Mouse (Mus musculus) inflammation-experienced regulatory T-cells, adult 6 months (primary cell): ENCODE data around the gene Ak6. TPM values are rescaled to one million over a fixed set of nuclear protein-coding genes. Genes with fewer than 3 reads are reported as not detected.

ENCODE experiments used
- ATAC-seq: one replicate; pipeline ENCODE4 v1.8.0; 2017
- polyA plus RNA-seq, 3 experiments: library from polyadenylated mRNA; unstranded; fragments of 100-300 nt; shearing (Covaris generic); gene quantifications; one replicate each; pipeline ENCODE4 v1.2.1; 2017

The Ak6 gene
- polyA plus RNA-seq, 3 experiments from 2014 or later, result 109 to 138 (median 137) TPM

GRCm38 (mm10) chr13:100669291-100670022 is 18.7 kb downstream of the Ak6 start, which contains the start of gene Ccdc125:
TSS of gene Ccdc125 (plus strand) at chr13:100669717.
- ATAC-seq, result peak; percentile 73

- peak; percentile 42 for ATAC-seq
Observed at GRCm38 (mm10) chr13:100670181-100670741, 19.5 kb downstream of the Ak6 start.

GRCm38 (mm10) chr13:100675936-100676635 is 25.3 kb downstream of the Ak6 start:
- ATAC-seq, result no peak

- ATAC-seq, result no peak
Observed at GRCm38 (mm10) chr13:100681615-100682014, 30.8 kb downstream of the Ak6 start.

- no peak for ATAC-seq
Observed at GRCm38 (mm10) chr13:100682837-100683236, 32.1 kb downstream of the Ak6 start.

- no peak for ATAC-seq
Observed at GRCm38 (mm10) chr13:100684355-100684754, 33.6 kb downstream of the Ak6 start.

GRCm38 (mm10) chr13:100687513-100687912 is 36.7 kb downstream of the Ak6 start:
- ATAC-seq, result no peak

GRCm38 (mm10) chr13:100697541-100697940 is 46.8 kb downstream of the Ak6 start:
- ATAC-seq, result no peak

- no peak for ATAC-seq
Observed at GRCm38 (mm10) chr13:100698866-100699265, 48.1 kb downstream of the Ak6 start.

GRCm38 (mm10) chr13:100703468-100703867 is 52.7 kb downstream of the Ak6 start:
- no peak for ATAC-seq

GRCm38 (mm10) chr13:100706206-100706605 is 55.4 kb downstream of the Ak6 start:
- no peak for ATAC-seq

GRCm38 (mm10) chr13:100715467-100715866 is 64.7 kb downstream of the Ak6 start:
- ATAC-seq, result no peak

Other genes with a start within 250 kb of the Ak6 start
- gene Naip1, start 198.1 kb upstream of the Ak6 start, polyA plus RNA-seq, result not detected
- gene Gtf2h2, start 158.4 kb upstream of the Ak6 start, polyA plus RNA-seq, result 10 to 100 TPM; 49.8 to 55.7 (median 55.5) TPM
- gene Ocln, start 98.3 kb upstream of the Ak6 start, polyA plus RNA-seq, result under 1 TPM in 2 of 3 experiments, not detected in 1; 0.57 to 0.66 TPM
- gene Marveld2, start 34.0 kb upstream of the Ak6 start, polyA plus RNA-seq, result 1 to 10 TPM; 4.3 to 9.7 (median 7.9) TPM
- gene Rad17, start 72 bp downstream of the Ak6 start, polyA plus RNA-seq, result 10 to 100 TPM; 22.2 to 28.6 (median 27.5) TPM
- 10 to 100 TPM in 1 of 3 experiments, 1 to 10 TPM in 2; 3.3 to 21.7 (median 9.0) TPM for gene Taf9, start 600 bp downstream of the Ak6 start, polyA plus RNA-seq
- 10 to 100 TPM; 24.9 to 30.1 (median 25.8) TPM for gene Ccdc125, start 18.7 kb downstream of the Ak6 start, polyA plus RNA-seq
- 10 to 100 TPM; 80.9 to 96.4 (median 82.6) TPM for gene Cdk7, start 80.0 kb downstream of the Ak6 start, polyA plus RNA-seq
- 100 to 1,000 TPM; 104 to 123 (median 106) TPM for gene Mrps36, start 93.7 kb downstream of the Ak6 start, polyA plus RNA-seq
- gene Cenph, start 124.9 kb downstream of the Ak6 start, polyA plus RNA-seq, result 10 to 100 TPM in 1 of 3 experiments, 1 to 10 TPM in 2; 3.2 to 16.6 (median 3.2) TPM
- 100 to 1,000 TPM in 1 of 3 experiments, 10 to 100 TPM in 2; 10.2 to 168 (median 20.0) TPM for gene Ccnb1, start 135.6 kb downstream of the Ak6 start, polyA plus RNA-seq
- gene Slc30a5, start 182.4 kb downstream of the Ak6 start, polyA plus RNA-seq, result 10 to 100 TPM; 11.5 to 15.0 (median 12.7) TPM